In genomic region chr17:44671946-44672692, GRCm38 (mm10) we compare ENCODE assay signal across 8 mouse cellular contexts.
DNase-seq lines count a peak whose midpoint lies in the region; ATAC-seq and TF ChIP-seq lines count a peak whose summit lies in the region.

No protein-coding gene starts in this region.

- H3K4me2 ChIP-seq in midbrain, postnatal 0 days (ENCODE audit: low read depth, low read length, poor library complexity, severe bottlenecking), result no peak overlapping the region
- H3K4me2 ChIP-seq in midbrain, embryonic 11.5 days, result no peak overlapping the region

- no peak overlapping the region for H3K9ac ChIP-seq in midbrain, postnatal 0 days (replicated peaks; ENCODE audit: low read length, poor library complexity, severe bottlenecking)
- H3K9ac ChIP-seq in midbrain, embryonic 11.5 days (ENCODE audit: low read length), result no peak overlapping the region

- TF ChIP-seq CTCF in midbrain, postnatal 0 days (IDR thresholded peaks at IDR 0.05), result no peak
- TF ChIP-seq CTCF in kidney, adult 2 months (conservative IDR thresholded peaks at IDR 0.05; ENCODE audit: insufficient read depth, insufficient read length, low read depth, low read length), result no peak

- no peaks in the 10 kb centered on the region for H3K9me3 ChIP-seq in midbrain, postnatal 0 days (ENCODE audit: low read length)
- no peaks in the 10 kb centered on the region for H3K9me3 ChIP-seq in midbrain, embryonic 11.5 days (ENCODE audit: control insufficient read depth, low read length)

- H3K27ac ChIP-seq in midbrain, postnatal 0 days (ENCODE audit: low read depth, low read length), result no peak overlapping the region
- H3K27ac ChIP-seq in midbrain, embryonic 11.5 days (ENCODE audit: low read depth, low read length), result no peak overlapping the region
- no peak overlapping the region for H3K27ac ChIP-seq in kidney, adult 2 months (ENCODE audit: insufficient read depth, low read depth, low read length)

- H3K36me3 ChIP-seq in midbrain, postnatal 0 days (ENCODE audit: insufficient read depth, low read length), result no peaks in the 10 kb centered on the region
- no peaks in the 10 kb centered on the region for H3K36me3 ChIP-seq in midbrain, embryonic 11.5 days (ENCODE audit: control insufficient read depth, insufficient read depth, low read length)
- H3K36me3 ChIP-seq in kidney, adult 2 months (ENCODE audit: control insufficient read depth, insufficient read depth, low read length), result no peaks in the 10 kb centered on the region

- DNase-seq in midbrain, postnatal 0 days (ENCODE audit: low spot score), result peak; percentile 52
- no peak for DNase-seq in midbrain, embryonic 11.5 days (ENCODE audit: low spot score, missing footprints)
- DNase-seq in c-Kit-positive CD71-positive TER-119-positive erythroid progenitor cells, embryonic 14.5 days (ENCODE audit: low spot score), result peak; percentile 34
- DNase-seq in gastrocnemius, postnatal 10 days, result peak; percentile 57
- DNase-seq in layer of hippocampus, postnatal 36 days, result peak; percentile 48 to 54
- peak; percentile 65 for DNase-seq in right cerebral cortex, postnatal 4 days
- no peak for DNase-seq in kidney, adult 2 months
- DNase-seq in neural tube, embryonic 10.5 days (ENCODE audit: extremely low spot score, low spot score), result no peak

- H3K4me3 ChIP-seq in midbrain, postnatal 0 days (ENCODE audit: low read depth, low read length), result no peak overlapping the region
- no peak overlapping the region for H3K4me3 ChIP-seq in midbrain, embryonic 11.5 days (ENCODE audit: low read depth, low read length)
- no peak overlapping the region for H3K4me3 ChIP-seq in kidney, adult 2 months (ENCODE audit: insufficient read depth, low read depth, low read length)

- no peaks in the 10 kb centered on the region for H3K27me3 ChIP-seq in midbrain, postnatal 0 days (ENCODE audit: insufficient read depth, low read length)
- H3K27me3 ChIP-seq in midbrain, embryonic 11.5 days (ENCODE audit: control insufficient read depth, insufficient read depth, low read length), result peaks cover 12% of the 10 kb centered on the region; the same call in 1 of the 2 replicates
- H3K27me3 ChIP-seq in kidney, adult 2 months (replicated peaks; ENCODE audit: control insufficient read depth, insufficient read depth, low read length), result no peaks in the 10 kb centered on the region

- WGBS in midbrain, postnatal 0 days, result 75% methylated on average over 16 of the region's 16 CpGs
- 89% methylated on average over 16 of the region's 16 CpGs for WGBS in midbrain, embryonic 11.5 days
- 82% methylated on average over 16 of the region's 16 CpGs for WGBS in kidney, adult 2 months

- no peaks in the 10 kb centered on the region for H3K4me1 ChIP-seq in midbrain, postnatal 0 days (ENCODE audit: insufficient read depth, low read length)
- peaks cover 6% of the 10 kb centered on the region for H3K4me1 ChIP-seq in midbrain, embryonic 11.5 days (ENCODE audit: control insufficient read depth, insufficient read depth, low read length)
- H3K4me1 ChIP-seq in kidney, adult 2 months (ENCODE audit: control insufficient read depth, insufficient read depth, low read length), result no peaks in the 10 kb centered on the region

- TF ChIP-seq POLR2A in kidney, adult 2 months (IDR thresholded peaks at IDR 0.05; ENCODE audit: low read depth, low read length), result no peak

- no peak for ATAC-seq in midbrain, postnatal 0 days (ENCODE audit: low FRiP score)
- ATAC-seq in midbrain, embryonic 11.5 days (ENCODE audit: low FRiP score), result no peak

Comparison
In these comparisons a context has a peak if more than half of its experiments do, and no peak if none do; other contexts are left out.
1. DNase-seq: peak in midbrain, postnatal 0 days (single experiment), c-Kit-positive CD71-positive TER-119-positive erythroid progenitor cells, embryonic 14.5 days (single experiment), gastrocnemius, postnatal 10 days (single experiment), layer of hippocampus, postnatal 36 days (2 of 2) and right cerebral cortex, postnatal 4 days (single experiment); none in midbrain, embryonic 11.5 days (single experiment), kidney, adult 2 months (single experiment) and neural tube, embryonic 10.5 days (single experiment).